Mouse (Mus musculus): Measurements from ENCODE around the gene Magohb. TPM values are rescaled to one million over a fixed set of nuclear protein-coding genes. Genes with fewer than 3 reads are reported as not detected.

Gene Magohb
- 10 to 100 TPM; 14.0 to 20.0 TPM for total RNA-seq (2023)

DNA sequence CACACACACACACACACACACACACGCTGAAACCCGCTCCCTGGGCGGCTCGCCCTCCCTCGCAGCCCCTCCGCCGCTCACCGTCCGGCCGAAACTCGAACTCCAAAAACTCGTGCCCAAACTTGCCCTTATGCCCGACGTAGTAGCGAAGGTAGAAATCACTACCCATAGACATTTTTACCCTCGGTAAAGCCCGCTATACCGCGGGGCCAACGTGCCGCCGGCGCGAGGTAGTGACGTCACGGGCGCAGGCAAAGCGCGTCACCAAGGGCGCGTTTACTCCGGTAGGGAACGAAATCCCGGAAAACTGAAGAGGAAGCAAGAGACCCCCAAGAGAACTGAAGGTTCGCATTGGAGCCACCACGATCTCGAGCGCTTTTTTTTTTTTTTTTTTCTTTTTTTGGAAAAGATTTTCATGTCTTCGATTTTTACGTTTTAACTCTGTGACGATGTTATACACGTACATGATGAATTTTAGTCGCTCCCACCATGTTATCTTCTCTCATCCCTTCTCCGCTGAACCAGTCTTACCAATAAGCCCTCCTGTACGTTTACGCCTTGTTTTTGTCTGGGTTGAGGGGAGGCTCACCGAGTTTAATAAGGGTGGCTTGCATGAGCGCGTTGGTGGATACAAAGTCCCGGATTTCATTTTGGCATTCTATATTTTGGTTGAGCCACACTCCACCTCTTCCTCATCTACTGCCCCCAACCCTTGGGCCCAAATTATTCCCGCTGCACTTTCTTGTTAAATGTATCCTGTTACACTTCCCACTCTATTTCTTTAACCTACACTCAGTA lies at the start of gene Magohb:
Gene Magohb, minus strand, starts transcription at position 254 of the 798 bp plus-strand sequence.

DNA sequence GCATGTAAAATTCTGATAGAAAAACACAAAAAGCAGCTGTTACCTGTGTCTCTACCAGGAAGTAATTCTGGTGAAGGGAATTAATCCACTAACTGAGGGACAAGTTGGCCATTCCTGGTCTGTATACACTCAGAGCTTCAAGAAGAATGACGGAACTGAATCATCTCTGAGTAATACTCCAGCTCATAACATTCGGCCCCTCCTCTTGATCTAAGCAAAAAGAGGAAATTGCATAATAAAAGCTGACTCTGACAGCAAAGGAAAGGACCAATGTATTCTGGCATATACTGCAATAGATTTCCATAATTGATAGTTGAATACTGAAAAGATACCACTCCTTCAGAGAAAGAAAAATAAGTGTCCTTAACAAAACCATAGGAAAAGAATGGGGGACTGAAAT lies 45.8 kb downstream of the Magohb start, which contains the start of gene Klra2:
Gene Klra2, minus strand, starts transcription at position 157 of the 400 bp plus-strand sequence.

Other genes with a start within 250 kb of the Magohb start
- 100 to 1,000 TPM; 200 to 260 TPM for gene Klra2, start 45.9 kb downstream of the Magohb start, total RNA-seq (2023)
- gene Styk1, start 60.4 kb upstream of the Magohb start, total RNA-seq (2023) = 1 to 10 TPM in 1 of 2 experiments, not detected in 1; 1.2 TPM
- gene Ybx3, start 95.2 kb upstream of the Magohb start, total RNA-seq (2023) = 100 to 1,000 TPM; 129 to 131 TPM
- gene 5430401F13Rik, start 193.2 kb upstream of the Magohb start, total RNA-seq (2023) = not detected
- gene Gm6619, start 193.2 kb upstream of the Magohb start, total RNA-seq (2023) = not detected